Mouse (Mus musculus) left cerebral cortex, postnatal 10 days (tissue): ENCODE data around the gene Gm45337. TPM values are rescaled to one million over a fixed set of nuclear protein-coding genes. Genes with fewer than 3 reads are reported as not detected.
"Not testable (repeated sequence)": the region's sequence is repeated elsewhere in the genome, so short reads cannot be mapped to it uniquely, and the experiment has no call there.

ENCODE experiments used
- DNase-seq, 2 experiments: peaks; one replicate each; pipeline ENCODE4 v3.0.0; 2021 to 2022; ENCODE audit warnings: low spot score in 2 of 2, mixed read lengths in 1 of 2; ENCODE audit errors: extremely low spot score in 1 of 2
- intact Hi-C: fragments of 180-260 bp; cut with DNase I; formaldehyde crosslinking; loops from one replicate; pipeline ENCODE4 v1.15.1; 2025
- total RNA-seq, 2 experiments: library from RNA; stranded (reverse); gene quantifications; 2 replicates each; pipeline ENCODE4 v1.2.3; 2021

Gm45337 gene
- total RNA-seq, 2 experiments from 2014 or later: not detected

DNA sequence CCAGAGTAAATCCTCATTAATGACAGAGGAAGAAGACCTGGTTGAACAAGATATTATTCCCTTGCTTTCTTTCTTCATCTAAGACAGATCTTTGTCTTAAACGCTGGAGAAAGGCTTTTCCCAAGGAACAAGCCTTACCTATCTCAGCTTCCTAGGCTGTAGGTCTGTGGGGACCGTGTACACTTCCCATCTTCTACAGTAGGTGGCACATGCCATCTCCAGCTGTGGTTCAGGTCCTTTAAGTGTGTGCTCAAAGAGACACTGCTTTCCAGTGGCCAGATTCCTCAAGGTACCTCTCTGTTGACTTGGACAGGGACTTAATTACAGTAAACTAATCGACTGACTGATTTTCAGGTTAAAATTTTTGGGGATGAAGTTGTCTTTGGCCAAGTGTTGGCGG, 15.6 kb downstream of the Gm45337 start:
- no peak for DNase-seq
- intact Hi-C loops: no loop called here

DNA sequence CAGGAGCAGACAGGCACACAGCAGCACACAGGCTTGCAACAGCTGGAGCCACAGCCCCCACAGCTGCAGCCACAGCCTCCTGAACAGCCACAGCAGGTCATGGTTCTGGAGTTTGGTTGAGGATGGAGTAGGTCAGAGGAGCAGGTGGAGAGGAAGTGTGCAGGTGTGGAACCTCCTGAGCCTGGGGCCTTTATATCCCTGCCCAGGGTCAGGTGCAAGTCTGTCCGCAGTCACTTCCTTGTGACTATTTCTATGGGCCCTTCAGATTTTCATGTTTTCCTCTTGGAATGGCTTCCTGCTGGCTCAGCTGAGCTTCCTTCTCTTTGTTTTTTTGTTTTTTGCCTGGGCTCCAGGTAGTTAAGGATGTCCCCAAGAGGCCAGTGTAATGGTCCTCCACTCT, 23.8 kb downstream of the Gm45337 start, which contains the start of gene Gm45618:
Gm45618 (minus strand) TSS at position 101 of the 400 bp plus-strand sequence.
- intact Hi-C loops, DNase-seq: not testable (repeated sequence)

DNA sequence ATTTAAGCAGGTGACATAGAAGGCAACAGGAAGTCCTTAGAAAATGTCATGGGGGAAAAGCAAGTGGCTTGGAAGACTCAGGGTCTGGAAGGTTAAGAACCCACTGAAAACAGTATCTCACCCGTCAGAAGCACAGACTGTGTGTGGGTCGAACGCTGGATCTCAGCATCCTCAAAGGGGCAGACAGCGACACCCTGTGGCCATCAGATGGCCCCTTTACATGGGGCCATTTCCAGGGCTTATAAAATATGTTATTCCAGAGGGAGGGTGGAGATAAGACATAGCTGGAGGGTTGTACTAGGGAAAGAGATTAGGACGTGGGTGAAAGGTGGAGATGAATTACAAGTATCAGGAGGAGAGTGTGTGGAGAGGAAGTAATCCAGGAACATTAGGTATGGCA, 24.8 kb downstream of the Gm45337 start:
- intact Hi-C loops: no loop called here
- DNase-seq: no peak

DNA sequence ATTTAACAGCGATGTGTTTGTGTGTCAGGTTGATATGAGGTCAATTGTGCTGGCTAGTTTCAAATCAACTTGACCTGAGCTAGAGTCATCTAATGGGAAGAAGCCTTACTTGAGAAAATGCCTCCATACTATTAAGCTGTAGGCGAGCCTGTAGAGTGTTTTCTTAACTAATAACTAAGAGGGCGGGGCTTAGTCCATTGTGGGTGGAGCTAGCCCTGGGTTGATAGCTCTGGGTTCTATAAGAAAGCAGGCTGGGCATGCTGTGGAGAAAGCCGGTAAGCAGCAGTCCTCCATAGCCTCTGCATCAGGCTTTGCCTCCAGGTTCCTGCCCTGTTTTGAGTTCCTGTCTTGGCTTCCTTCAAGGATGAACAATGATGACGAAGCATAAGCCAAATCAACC, 39.7 kb downstream of the Gm45337 start:
- no peak for DNase-seq
- intact Hi-C loops: no loop called here

DNA sequence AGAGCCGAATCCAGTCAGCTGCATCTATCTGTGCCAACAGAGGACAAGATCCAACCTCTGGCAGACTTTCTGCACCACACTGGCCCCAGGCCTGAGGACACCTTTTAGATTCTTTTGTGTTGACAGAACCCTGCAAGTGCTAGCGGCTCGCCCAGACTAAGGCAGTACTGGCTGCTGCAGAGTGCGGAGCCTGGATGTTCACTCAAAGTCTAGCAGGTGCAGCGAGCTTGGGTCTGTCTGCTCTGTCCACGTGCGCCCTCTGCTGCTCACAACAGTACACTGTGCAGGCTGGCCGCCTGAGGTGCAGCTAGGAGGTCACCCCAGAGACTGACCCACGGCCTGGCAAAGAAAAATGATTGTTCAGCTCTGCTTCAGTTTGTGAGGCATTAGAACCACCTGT, 46.6 kb downstream of the Gm45337 start:
- DNase-seq: peak; percentile 70 to 84
- intact Hi-C loops: loop anchor here (2.0 to 5.0 kb wide), 2 partner anchors 27 to 80 kb away; no protein-coding TSS in a partner anchor

DNA sequence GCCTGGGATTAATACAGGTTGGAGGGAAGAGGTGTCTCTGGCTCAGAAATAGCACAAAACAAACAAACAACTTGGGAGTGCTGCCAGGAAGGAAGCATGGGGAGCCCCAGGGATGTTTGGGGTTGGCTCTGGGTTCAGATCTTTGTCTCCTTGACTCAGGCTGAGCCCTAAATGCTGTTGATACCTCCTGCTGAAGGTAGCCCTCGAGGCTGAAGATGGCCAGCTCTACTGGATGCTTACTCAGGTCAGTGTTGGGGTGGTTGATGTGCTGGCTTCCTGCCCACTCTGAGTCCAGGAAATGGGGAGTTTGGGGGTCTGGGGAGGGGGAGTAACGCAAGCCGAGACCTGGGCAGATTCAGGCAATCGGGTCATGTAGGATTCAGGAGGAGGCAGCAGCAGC, 47.7 kb downstream of the Gm45337 start:
- intact Hi-C loops: loop anchor here (5.0 kb wide), 1 partner anchor 79 kb away; no protein-coding TSS in a partner anchor

DNA sequence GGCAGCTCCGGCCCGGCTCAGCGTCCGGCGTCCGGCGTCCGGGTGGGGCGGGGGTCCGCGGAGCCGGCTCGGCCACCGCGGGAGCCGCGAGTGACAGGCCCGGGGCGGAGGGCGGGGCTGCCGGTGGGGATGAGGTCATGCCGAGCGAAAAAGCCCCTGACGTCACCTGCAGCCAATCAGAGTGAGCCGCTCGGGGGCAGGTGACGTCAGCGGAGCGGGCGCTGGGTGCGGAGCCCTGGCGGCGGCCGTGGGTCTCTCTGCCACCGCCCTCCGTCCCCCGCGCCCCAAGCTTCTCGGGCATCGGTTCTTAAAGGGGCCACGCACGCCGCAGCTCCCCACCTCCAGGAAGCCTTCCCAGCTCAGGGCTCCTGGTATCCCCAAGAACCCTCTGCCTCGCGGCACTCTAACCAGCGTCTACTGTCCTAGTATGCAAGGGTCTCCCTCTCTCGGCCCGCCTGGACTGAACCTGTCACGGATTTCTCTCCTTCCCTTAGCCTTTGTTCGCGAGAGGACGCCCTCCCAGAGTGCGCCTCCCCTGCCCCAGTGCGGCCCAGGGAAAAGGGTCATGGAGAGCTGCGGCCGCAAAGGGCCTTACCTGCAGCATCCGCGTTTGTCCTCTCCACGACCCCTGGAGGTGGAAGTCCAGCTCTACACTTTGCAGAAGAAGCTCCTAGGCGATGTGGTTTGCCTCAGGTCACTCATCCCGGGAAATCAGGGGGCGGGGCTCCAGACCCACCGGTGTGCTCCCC, 49.0 kb downstream of the Gm45337 start, which contains the start of gene Dusp8:
Dusp8 (minus strand) TSS at position 661 of the 749 bp plus-strand sequence.
- intact Hi-C loops: loop anchor here (5.0 kb wide), 1 partner anchor 78 kb away; no protein-coding TSS in a partner anchor

More for the DNA sequence above, 47.7 kb downstream of the Gm45337 start:
- DNase-seq: no peak

DNA sequence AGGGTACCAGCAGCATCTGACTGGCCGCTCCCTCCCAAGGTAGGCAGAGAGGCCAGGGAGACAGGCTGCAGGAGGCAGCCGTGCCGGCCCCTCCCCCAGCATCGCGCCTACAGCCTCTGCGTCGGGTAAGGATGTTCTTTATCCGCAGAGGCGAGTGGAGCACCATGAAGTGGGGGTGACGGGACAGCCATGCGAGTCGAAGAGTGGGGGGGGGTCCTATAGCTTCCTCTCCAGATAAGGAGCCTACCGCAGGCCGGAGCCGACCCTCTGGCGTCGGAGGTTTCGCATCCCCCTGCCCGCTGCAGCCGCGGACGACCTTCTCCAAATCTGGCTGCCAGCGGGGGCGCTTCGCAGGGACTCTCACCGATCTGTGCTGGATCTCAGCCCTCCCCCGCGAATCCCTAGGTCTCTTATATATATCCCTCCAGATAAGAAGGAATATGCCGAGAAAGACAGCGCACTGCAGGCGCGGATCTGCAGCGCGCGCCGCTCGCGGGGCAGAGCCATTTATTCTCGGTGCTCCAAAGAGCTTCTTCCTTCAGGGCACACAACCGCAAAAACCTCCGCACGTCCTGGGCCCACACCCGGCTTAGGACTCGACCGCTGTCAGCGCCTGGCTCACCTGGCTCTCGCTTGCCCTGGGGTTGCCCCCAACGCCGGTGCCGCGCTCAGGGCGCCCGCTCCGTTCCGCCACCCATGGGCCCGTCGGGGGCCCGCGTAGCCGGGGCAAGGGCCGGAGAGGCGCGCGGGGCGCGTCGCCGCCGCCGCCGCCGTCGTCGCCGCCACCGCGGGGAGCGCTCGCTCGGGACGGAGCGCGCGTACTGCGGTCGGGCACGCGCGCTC, 49.9 kb downstream of the Gm45337 start:
- peak in 1 of 2 experiments; percentile 72 for DNase-seq
- intact Hi-C loops: loop anchor here (5.0 kb wide), 1 partner anchor 77 kb away; no protein-coding TSS in a partner anchor

More for the DNA sequence above, 49.0 kb downstream of the Gm45337 start, which contains the start of gene Dusp8:
- peak; percentile 93 to 96 for DNase-seq

DNA sequence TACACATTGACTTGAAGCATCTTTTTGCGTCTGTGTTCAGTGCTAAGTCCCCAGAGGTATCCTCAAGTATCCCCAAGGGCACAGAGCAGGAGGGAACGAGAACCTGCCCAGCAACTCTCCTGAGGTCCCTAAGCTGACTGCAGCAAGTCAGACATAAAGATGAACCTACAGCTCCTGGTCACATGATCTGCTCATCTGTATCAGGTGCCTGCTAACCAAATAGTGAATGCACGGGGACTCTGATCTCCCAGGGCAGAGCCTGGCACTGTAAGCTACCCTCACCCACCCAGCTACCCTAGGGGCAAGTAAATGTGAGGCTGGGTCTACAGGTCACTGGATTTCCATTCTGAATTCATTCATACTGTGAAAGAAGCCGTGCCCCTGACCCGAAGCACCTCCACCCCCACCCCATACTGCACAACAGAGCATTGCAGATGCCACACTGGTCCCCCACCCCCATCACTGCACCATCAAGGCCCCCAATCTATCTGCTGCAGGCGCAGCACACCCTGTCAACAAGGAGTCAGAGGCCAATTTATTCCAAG, 50.6 kb downstream of the Gm45337 start:
- DNase-seq: no peak
- intact Hi-C loops: no loop called here

Other genes starting within 250 kb of the Gm45337 start
- gene Tollip, start 226.1 kb downstream of the Gm45337 start, total RNA-seq: 100 to 1,000 TPM; 120 to 128 TPM
- gene Brsk2, start 194.9 kb downstream of the Gm45337 start, total RNA-seq: 100 to 1,000 TPM; 175 TPM
- gene Mob2, start 83.5 kb downstream of the Gm45337 start, total RNA-seq: 10 to 100 TPM; 23.6 to 26.7 TPM
- 100 to 1,000 TPM; 157 to 164 TPM for gene Dusp8, start 48.8 kb downstream of the Gm45337 start, total RNA-seq
- not detected for gene Gm45618, start 23.9 kb downstream of the Gm45337 start, total RNA-seq
- gene Gm39115, start 8.6 kb downstream of the Gm45337 start, total RNA-seq: not detected
- gene Gm29735, start 12.5 kb upstream of the Gm45337 start, total RNA-seq: not detected
- not detected for gene Gm4553, start 21.1 kb upstream of the Gm45337 start, total RNA-seq
- not detected for gene Krtap5-2, start 31.4 kb upstream of the Gm45337 start, total RNA-seq
- gene Gm10153, start 45.8 kb upstream of the Gm45337 start, total RNA-seq: not detected
- gene Krtap5-3, start 56.8 kb upstream of the Gm45337 start, total RNA-seq: not detected
- gene Gm7579, start 67.3 kb upstream of the Gm45337 start, total RNA-seq: not detected
- not detected for gene Krtap5-5, start 85.4 kb upstream of the Gm45337 start, total RNA-seq
- not detected for gene Gm40460, start 96.5 kb upstream of the Gm45337 start, total RNA-seq
- gene Gm2431, start 113.7 kb upstream of the Gm45337 start, total RNA-seq: not detected
- gene Gm4559, start 129.8 kb upstream of the Gm45337 start, total RNA-seq: not detected
- gene Krtap5-1, start 152.5 kb upstream of the Gm45337 start, total RNA-seq: not detected
- gene Krtap5-4, start 158.9 kb upstream of the Gm45337 start, total RNA-seq: not detected
- gene Ifitm10, start 229.1 kb upstream of the Gm45337 start, total RNA-seq: 10 to 100 TPM; 15.3 to 15.8 TPM
- 1 to 10 TPM in 1 of 2 experiments, not detected in 1; 1.9 TPM for gene Gm49369, start 238.1 kb upstream of the Gm45337 start, total RNA-seq
- 100 to 1,000 TPM; 244 to 255 TPM for gene Ctsd, start 243.4 kb upstream of the Gm45337 start, total RNA-seq